Mouse (Mus musculus): Measurements from ENCODE around the gene Ncbp3.

- TF ChIP-seq CTCF (IDR thresholded peaks at IDR 0.05; ENCODE audit: low read depth, low read length) (no peak), POLR2A (IDR thresholded peaks at IDR 0.05; ENCODE audit: extremely low read depth, insufficient read depth, low read length) (no peak)
Observed at GRCm38 (mm10) chr11:73085391-73085790, 37.8 kb downstream of the Ncbp3 start.
